Mouse (Mus musculus) limb, embryonic 12.5 days (tissue): Measurements from ENCODE around the gene Synrg. TPM values are rescaled to one million over a fixed set of nuclear protein-coding genes. Genes with fewer than 3 reads are reported as not detected.

Experiments
- ATAC-seq: fragments of 200-750 bp; cut with Nextera tagmentation; 2 replicates; pipeline ENCODE4 v1.8.0; 2017; ENCODE audit warnings: low read depth, moderate TSS enrichment; ENCODE audit not compliant: insufficient number of reproducible peaks, insufficient read depth, low FRiP score, low TSS enrichment
- H3K27ac ChIP-seq: fragments of 300-500 bp; sonication (generic); 2 replicates; pipeline ENCODE4 v1.5.1; 2016; ENCODE audit warnings: mild to moderate bottlenecking, moderate library complexity
- H3K27me3 ChIP-seq: fragments of 300-500 bp; sonication (generic); 2 replicates; pipeline ENCODE4 v1.6.1; 2016; ENCODE audit warnings: mild to moderate bottlenecking, moderate library complexity
- H3K36me3 ChIP-seq: fragments of 300-500 bp; sonication (generic); 2 replicates; pipeline ENCODE4 v1.6.1; 2016; ENCODE audit warnings: mild to moderate bottlenecking, moderate library complexity
- H3K4me1 ChIP-seq: fragments of 300-500 bp; sonication (generic); replicated peaks from 2 replicates; pipeline ENCODE4 v1.6.1; 2016
- H3K4me2 ChIP-seq: fragments of 300-500 bp; sonication (generic); 2 replicates; pipeline ENCODE4 v1.6.1; 2016; ENCODE audit warnings: mild to moderate bottlenecking, moderate library complexity
- H3K4me3 ChIP-seq: fragments of 300-500 bp; sonication (generic); replicated peaks from 2 replicates; pipeline ENCODE4 v1.5.1; 2016; ENCODE audit warnings: mild to moderate bottlenecking
- H3K9ac ChIP-seq: fragments of 300-500 bp; sonication (generic); replicated peaks from 2 replicates; pipeline ENCODE4 v1.6.1; 2016; ENCODE audit warnings: mild to moderate bottlenecking, moderate library complexity
- H3K9me3 ChIP-seq: fragments of 300-500 bp; sonication (generic); 2 replicates; pipeline ENCODE4 v1.6.1; 2016; ENCODE audit warnings: mild to moderate bottlenecking, moderate library complexity
- WGBS: fragments of 180-500 bp; shearing (Covaris S2); methylation state at CpG from one replicate; pipeline ENCODE4 v1.1.7; 2016; 5-methylcytosine and 5-hydroxymethylcytosine counted together
- polyA plus RNA-seq: library from polyadenylated mRNA; unstranded; fragments of >200 nt; fragmentation: Nextera tagmentation; extraction: Ambion mirVana; gene quantifications from 2 replicates; pipeline ENCODE4 v1.2.1, GENCODE M21; 2016

Synrg gene
- polyA plus RNA-seq, 1 experiment from 2014 or later, result 8.6 TPM

DNA sequence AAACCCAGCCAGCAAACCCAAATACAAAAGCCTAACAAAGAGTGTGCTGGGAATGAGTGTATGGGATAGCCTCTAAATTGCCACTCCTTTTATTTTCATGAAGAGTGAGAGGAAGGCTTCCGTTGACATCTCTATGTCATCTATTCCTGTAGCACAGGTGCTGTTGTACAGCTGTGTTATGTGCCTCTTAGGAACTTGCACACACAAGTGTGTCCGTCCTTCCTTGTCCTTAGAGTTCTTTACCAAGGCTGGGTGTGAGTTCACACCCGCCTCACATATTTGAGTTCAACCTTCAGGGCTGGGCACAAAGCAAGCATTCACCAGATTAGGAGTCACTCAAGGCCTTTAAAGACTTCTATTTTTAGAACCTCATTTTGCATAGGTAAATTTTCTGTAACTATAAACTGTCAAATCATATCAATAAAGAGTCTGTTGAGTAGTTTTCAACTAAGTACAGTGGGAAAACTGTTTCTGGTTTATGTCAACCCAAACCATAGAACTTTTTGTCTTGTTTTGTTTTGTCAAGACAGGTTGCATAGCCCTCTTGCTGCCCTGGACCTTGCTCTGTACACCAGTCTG, 99.5 kb downstream of the Synrg start:
- Histone ChIP-seq H3K4me3 (no peak overlapping the region), H3K27me3 (peaks cover 35% of the 10 kb centered on the region), H3K36me3 (no peaks in the 10 kb centered on the region), H3K9me3 (no peaks in the 10 kb centered on the region), H3K4me2 (no peak overlapping the region), H3K27ac (no peak overlapping the region), H3K4me1 (peaks cover 13% of the 10 kb centered on the region), H3K9ac (no peak overlapping the region)
- WGBS, result 89% methylated on average over 3 of the region's 3 CpGs
- ATAC-seq, result no peak

DNA sequence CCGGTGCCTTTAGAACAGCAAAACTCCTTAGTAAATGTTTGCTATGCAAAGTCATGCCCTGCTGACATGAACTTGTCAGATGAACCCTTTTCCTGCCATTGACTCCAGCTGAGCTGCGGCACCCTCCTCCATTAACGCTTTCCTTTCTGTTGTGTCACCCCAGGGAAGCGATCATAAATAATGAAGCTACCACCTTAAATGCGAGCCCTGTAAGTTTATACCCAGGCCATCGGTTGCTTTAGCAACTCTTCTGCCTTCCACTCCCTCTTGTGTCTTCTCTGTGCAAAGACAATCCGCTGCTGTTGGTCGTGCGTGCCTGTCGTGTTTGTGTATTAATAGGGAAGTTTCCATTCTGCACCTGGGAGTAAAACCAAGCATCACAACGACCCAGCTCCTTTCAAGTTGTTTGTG, 101.8 kb downstream of the Synrg start:
- WGBS, result 5% methylated on average over 11 of the region's 11 CpGs
- Histone ChIP-seq H3K9ac (no peak overlapping the region), H3K27ac (no peak overlapping the region), H3K4me2 (no peak overlapping the region), H3K27me3 (peaks cover 48% of the 10 kb centered on the region), H3K4me1 (peaks cover 13% of the 10 kb centered on the region), H3K4me3 (no peak overlapping the region), H3K36me3 (no peaks in the 10 kb centered on the region), H3K9me3 (no peaks in the 10 kb centered on the region)
- no peak for ATAC-seq

DNA sequence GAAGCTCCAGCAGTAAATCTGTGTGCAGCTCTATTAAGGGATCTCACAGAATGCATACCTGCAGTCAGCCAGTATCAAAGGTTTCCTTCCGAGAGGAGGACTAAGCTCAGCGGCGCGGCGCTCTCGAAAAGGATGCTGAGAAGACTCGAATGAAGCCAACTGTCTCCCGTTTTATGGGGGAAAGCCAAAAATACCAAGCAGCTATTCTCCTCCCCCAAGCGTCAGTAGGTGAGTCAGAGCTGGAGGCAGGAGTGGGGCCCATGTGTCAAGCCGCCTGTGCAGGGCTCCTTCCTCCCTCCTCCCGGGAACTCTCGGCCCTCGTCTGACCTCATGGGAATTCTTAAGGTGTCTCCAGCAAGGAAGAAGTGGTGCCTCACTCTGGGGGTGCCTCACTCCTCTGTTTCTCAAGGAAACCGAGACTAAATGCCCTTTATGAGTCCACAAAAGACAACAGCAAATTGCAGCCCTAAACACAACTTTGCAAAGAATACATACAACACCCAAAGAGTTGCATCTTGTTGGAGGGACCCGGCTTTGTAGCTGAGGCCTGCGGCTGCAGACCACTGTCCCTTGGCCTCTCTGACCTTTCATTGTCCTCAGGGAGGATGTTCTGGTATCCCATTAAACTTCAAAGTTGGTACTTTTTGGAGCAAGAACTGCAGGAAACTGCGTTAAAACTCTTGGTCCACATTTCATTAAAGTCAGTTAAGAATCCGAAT, 102.9 kb downstream of the Synrg start:
- H3K4me1 ChIP-seq, result peaks cover 13% of the 10 kb centered on the region
- WGBS, result 7% methylated on average over 18 of the region's 18 CpGs
- H3K27me3 ChIP-seq, result peaks cover 48% of the 10 kb centered on the region
- ATAC-seq, result no peak
- H3K4me2 ChIP-seq, result peak overlapping the region; percentile 79
- 0 out of 2 replicates have a peak overlapping the region, but pooled peaks have one; percentile 73 for H3K9ac ChIP-seq
- no peaks in the 10 kb centered on the region for H3K9me3 ChIP-seq
- H3K27ac ChIP-seq, result no peak overlapping the region
- H3K4me3 ChIP-seq, result peak overlapping the region; percentile 73
- no peaks in the 10 kb centered on the region for H3K36me3 ChIP-seq

DNA sequence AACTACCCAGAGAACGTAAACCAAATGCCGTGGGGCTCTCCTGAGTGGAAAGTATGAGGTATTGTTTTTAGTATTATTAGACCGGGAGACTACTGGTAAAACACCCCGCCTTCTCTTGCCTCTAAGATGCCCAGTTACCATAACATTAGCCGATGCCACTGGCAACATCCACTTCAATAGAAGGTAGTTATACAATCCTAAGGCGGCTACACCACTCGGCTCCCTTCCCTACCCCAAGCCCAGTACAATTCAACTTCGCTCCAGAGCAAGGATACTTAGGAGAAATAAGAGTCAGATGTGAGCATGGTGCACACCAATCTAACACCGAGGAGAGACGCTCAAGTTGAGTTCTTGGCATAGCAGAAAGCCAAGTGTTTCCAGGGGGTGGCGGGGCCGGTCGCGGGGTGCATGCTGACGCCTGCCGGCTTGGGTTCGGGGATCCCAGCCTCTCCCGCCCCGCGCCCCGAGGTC, 103.5 kb downstream of the Synrg start:
- Histone ChIP-seq H3K9me3 (no peaks in the 10 kb centered on the region), H3K4me1 (peaks cover 15% of the 10 kb centered on the region), H3K36me3 (no peaks in the 10 kb centered on the region), H3K4me3 (peak overlapping the region; percentile 73), H3K27me3 (peaks cover 48% of the 10 kb centered on the region), H3K9ac (peak overlapping the region; percentile 73), H3K27ac (no peak overlapping the region), H3K4me2 (peak overlapping the region; percentile 79)
- ATAC-seq, result 0 out of 2 replicates have a peak, but pooled peaks have one; percentile 48
- 2% methylated on average over 21 of the region's 21 CpGs for WGBS

DNA sequence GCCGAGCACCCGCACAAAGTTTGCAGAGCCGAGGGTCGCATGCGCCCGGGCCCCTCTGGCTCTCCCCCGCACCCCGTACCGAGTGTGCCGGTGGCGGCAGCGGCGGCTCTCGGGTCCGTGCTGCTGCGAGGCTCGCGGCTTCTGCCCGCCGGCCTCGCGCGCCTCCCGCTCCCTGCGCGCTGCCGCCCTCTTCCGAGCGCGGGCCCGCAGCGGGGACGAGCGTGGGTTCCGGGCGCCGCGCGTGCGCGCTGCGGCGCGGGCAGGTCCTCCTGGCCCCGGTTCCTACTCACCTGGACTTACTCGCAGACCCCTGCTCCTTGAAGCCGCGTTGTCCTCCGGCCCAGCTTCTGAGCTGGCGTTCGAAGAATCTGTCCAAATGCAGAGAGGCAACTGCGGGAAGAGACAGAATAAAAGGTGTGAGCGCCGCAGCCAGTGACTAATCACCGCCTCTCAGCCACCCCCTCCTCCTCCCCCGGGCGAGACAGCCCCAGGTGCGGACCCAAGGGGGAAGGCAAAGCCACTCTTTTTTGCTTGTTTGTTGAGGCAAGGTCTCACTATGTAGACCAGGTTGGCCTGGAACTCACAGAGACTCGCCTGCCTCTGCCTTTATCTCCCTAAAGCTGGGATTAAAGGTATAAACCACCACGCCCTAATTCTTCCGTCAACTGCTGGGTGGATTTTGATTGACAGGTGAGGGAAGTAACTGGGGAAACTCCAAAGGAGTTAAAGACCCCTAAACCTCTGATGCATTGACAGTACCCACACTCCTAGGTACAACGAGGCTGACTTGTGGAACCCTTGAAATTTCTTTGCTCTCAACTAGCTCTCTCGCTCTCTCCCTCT, 104.2 kb downstream of the Synrg start:
- no peaks in the 10 kb centered on the region for H3K36me3 ChIP-seq
- H3K9ac ChIP-seq, result peak overlapping the region; percentile 73
- H3K4me2 ChIP-seq, result peak overlapping the region; percentile 79
- H3K9me3 ChIP-seq, result no peaks in the 10 kb centered on the region
- peak overlapping the region; percentile 73 for H3K4me3 ChIP-seq
- 2% methylated on average over 63 of the region's 63 CpGs for WGBS
- H3K27ac ChIP-seq, result no peak overlapping the region
- H3K27me3 ChIP-seq, result peaks cover 48% of the 10 kb centered on the region
- ATAC-seq, result 0 out of 2 replicates have a peak, but pooled peaks have one; percentile 17
- peaks cover 21% of the 10 kb centered on the region for H3K4me1 ChIP-seq

DNA sequence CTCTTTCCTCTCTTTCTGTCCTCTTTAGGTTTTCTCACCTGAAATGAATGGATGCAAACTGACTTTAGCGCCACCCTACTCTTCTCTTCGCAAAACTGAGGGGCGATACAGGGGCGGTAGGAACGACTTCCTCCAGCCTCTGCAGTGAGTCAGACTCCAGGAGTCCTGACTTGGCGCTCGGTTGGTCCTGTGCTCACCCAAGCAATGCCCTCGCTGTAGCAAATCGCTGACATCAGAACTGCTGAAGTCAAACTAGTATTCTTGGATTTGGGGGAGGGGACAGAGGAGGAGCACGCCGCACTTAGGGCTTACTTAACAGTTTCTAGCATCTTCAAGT, 104.8 kb downstream of the Synrg start, which contains the start of gene Dusp14:
Dusp14 (minus strand) TSS at position 228 of the 337 bp plus-strand sequence.
- H3K9ac ChIP-seq, result peak within 1 kb of the TSS; percentile 73
- no peaks in the 10 kb centered on the region for H3K36me3 ChIP-seq
- H3K27me3 ChIP-seq, result peaks cover 48% of the 10 kb centered on the region
- peak within 1 kb of the TSS; percentile 79 for H3K4me2 ChIP-seq
- H3K4me3 ChIP-seq, result peak within 1 kb of the TSS; percentile 73
- no peak within 1 kb of the TSS for H3K27ac ChIP-seq
- ATAC-seq, result no peak
- H3K9me3 ChIP-seq, result no peaks in the 10 kb centered on the region
- 11% methylated on average over 11 of the region's 11 CpGs for WGBS
- peaks cover 26% of the 10 kb centered on the region for H3K4me1 ChIP-seq

DNA sequence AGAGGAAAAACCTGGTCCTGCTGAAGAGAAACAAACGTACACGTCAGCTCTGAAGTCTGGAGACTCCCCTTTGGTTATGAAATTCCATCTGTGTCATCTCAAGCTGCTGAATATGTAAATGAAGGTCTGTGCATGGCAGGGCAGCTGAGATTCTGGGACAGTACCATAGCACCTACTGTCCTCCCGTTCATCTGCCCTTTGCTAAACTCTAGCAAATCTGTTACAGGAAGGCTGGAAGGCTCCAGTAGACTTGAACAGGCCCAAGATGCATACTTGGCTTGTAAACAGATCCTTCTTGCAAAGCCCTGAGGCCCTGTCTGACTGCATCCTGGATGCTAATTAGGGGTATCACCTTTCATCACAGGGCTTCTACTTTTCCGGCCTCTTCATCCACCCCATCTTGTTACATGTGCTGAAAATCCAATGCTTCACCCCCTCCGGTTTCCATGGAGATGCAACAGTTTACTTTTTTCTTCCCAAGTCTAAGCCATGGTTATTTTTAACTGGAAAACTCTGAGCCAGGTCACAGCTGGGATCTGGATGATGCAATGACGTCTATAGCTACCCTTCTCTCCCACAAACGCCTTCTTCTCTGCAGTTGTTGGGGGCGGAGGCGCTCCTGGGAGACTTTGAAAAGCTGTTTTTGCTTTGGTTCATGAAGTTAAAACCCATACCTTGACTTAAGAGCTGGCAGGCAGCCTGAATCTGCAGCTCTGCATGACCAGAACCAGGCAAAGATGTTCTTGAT, 108.8 kb downstream of the Synrg start:
- H3K36me3 ChIP-seq, result no peaks in the 10 kb centered on the region
- no peak overlapping the region for H3K4me2 ChIP-seq
- peak overlapping the region; percentile 41; the same call in 1 of the 2 replicates for H3K27ac ChIP-seq
- H3K4me3 ChIP-seq, result no peak overlapping the region
- peaks cover 20% of the 10 kb centered on the region for H3K27me3 ChIP-seq
- H3K9me3 ChIP-seq, result no peaks in the 10 kb centered on the region
- ATAC-seq, result no peak
- H3K9ac ChIP-seq, result no peak overlapping the region
- peaks cover 13% of the 10 kb centered on the region for H3K4me1 ChIP-seq
- 38% methylated on average over 9 of the region's 9 CpGs for WGBS

DNA sequence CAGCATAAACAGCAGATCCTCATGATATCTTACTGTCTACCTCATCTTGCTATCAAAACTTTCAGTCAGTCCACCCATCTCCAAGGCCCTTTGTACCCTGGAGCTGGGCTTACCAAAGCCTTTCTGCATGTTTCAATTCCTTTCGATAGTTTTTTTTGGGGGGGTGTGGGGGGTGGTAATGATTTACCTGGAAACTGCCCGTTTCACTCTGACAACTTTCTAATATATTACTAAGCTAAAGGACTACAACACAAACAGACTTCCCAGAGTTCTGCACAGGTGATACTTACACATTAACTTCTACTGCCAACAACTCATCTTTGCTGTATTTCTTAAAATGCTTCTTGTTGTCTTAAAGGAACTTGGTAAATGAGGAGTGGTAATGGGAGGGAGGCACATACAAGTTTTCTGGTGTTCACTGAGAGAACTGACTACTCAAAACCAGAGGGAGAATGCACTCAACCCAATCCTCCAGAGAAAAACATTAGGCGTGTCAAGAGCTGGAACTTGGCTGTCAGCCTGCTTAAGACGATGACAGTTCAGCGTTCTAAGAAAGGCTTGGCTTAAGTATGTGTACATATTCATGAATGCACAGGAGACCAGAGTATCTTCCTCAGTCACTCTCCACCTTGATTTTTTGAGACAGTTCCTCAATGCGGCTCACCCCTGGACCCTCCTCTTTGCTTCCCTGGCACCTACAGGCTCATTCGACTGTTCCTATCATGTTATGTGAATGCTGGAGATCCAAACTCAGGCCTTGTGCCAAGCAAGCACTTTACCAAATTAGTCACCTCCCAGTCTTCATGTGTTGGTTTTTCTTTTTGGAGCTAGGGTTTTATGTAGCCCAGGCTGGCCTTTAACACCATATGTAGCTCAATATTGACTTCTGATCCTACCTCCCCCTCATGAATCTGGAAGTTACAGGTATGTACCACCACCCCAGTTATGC, 109.9 kb downstream of the Synrg start:
- H3K4me2 ChIP-seq, result no peak overlapping the region
- H3K4me1 ChIP-seq, result peaks cover 13% of the 10 kb centered on the region
- H3K9me3 ChIP-seq, result no peaks in the 10 kb centered on the region
- H3K4me3 ChIP-seq, result no peak overlapping the region
- H3K9ac ChIP-seq, result no peak overlapping the region
- H3K27me3 ChIP-seq, result peaks cover 10% of the 10 kb centered on the region
- no peak for ATAC-seq
- 86% methylated on average over 7 of the region's 7 CpGs for WGBS
- peaks cover 9% of the 10 kb centered on the region for H3K36me3 ChIP-seq
- H3K27ac ChIP-seq, result 0 out of 2 replicates have a peak overlapping the region, but pooled peaks have one; percentile 17

DNA sequence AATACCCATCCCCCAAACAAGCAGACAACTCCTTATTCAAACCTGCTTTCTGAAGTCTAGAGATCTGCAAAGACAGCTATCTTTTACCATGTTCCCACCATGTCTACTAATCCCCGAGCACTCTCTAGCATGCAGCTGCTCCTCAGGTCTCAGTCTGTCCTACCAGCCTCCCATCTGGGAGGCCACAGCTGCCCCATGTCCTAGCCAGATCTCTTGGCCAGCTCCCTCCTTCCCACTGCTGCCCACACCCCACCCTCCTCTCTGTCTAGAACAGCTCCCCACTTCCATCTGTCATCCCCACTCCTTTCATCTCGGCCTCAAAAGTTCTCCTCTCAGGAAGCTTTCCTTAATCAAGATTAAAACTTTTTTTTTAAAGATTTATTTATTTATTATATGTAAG, 112.8 kb downstream of the Synrg start:
- peaks cover 34% of the 10 kb centered on the region for H3K36me3 ChIP-seq
- WGBS, result 83% methylated on average over 2 of the region's 2 CpGs
- no peak overlapping the region for H3K9ac ChIP-seq

DNA sequence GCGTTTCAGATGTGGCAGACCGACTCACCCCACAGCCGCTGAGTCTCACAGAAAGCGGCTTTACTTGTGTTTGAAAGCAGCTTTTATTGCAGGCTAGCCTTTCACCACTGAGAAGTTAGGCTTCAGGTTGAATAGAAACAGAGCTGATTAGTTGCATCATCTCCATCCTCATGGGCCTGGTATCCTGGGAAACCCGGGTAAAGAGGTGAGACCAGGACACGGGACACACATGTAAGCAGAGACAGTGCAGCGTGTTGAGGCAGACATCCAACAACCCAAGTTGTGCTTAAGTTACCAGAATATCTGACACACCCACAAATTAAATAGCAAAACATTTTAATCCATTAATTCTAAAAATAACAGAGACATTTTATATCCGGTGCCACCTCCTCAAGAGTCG, 114.4 kb downstream of the Synrg start:
- Histone ChIP-seq H3K36me3 (peaks cover 48% of the 10 kb centered on the region), H3K4me1 (peaks cover 2% of the 10 kb centered on the region), H3K27ac (no peak overlapping the region), H3K4me2 (no peak overlapping the region), H3K9me3 (no peaks in the 10 kb centered on the region), H3K4me3 (no peak overlapping the region), H3K9ac (no peak overlapping the region), H3K27me3 (no peaks in the 10 kb centered on the region)
- 91% methylated on average over 9 of the region's 9 CpGs for WGBS
- no peak for ATAC-seq

More for the DNA sequence above, 112.8 kb downstream of the Synrg start:
- Histone ChIP-seq H3K4me2 (no peak overlapping the region), H3K27me3 (no peaks in the 10 kb centered on the region), H3K4me1 (peaks cover 13% of the 10 kb centered on the region), H3K9me3 (no peaks in the 10 kb centered on the region), H3K4me3 (no peak overlapping the region), H3K27ac (no peak overlapping the region)
- ATAC-seq, result no peak
